Mouse (Mus musculus) heart, adult 18-20 months (tissue): ENCODE data around the gene Aifm2. TPM values are rescaled to one million over a fixed set of nuclear protein-coding genes. Genes with fewer than 3 reads are reported as not detected.
A peak's percentile ranks its signal among the peaks of the same experiment; 100 is the strongest.

Source experiments
- DNase-seq, 2 experiments: peaks; one replicate each; pipeline ENCODE4 v3.0.0; 2021 to 2022; ENCODE audit warnings: mixed read lengths in 1 of 2
- microRNA-seq, 2 experiments: library from miRNA; unstranded; fragments of <30 nt; microRNA quantifications; one replicate each; pipeline ENCODE4 v1.2.0; 2022
- total RNA-seq, 2 experiments: library from RNA; stranded (reverse); gene quantifications; 2 replicates each; pipeline ENCODE4 v1.2.3; 2021

The Aifm2 gene
- total RNA-seq, 2 experiments from 2014 or later: 25.6 to 32.3 TPM

DNA sequence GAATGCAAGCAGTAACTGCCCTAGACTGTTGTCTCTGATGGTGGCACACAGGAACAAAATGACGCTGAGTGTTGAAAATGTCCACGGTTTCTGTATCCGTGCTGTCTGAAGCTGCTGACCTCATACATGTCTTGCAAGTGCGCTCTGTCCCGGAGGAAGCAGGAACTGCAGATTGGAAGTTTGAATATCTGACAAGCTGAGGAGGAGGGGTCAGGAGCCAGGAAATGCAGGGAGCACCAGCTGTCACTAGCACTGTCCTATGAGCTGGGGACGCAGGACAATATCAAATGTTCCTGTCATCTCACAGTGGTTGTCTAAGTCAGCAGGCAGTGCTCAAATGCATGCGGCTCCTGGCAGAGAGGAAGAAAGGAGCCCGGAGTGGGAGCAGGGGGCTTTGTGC, 49.6 kb downstream of the Aifm2 start:
- DNase-seq: peak; percentile 14 to 18

- no peak for DNase-seq
Observed at GRCm38 (mm10) chr10:61765558-61765957, 50.5 kb downstream of the Aifm2 start.

DNA sequence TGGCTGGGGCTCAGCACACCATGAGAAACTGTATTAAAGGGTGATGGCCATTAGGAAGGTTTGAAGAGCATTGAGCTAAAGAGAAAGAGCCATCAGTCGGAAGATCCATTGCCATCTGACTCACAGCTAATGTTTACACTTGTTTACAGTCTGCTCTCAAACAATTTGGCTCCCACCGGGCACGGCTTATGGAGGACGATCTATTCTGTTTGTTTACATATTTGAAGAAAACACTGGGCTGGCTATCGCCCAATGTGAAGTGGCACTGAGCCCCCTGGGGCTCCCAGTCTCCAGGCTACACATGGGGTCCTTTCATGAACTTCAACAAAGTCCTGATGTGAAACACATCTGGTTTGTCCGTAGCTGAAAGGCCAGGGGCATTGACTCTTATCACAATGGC, 51.7 kb downstream of the Aifm2 start:
- DNase-seq: no peak

DNA sequence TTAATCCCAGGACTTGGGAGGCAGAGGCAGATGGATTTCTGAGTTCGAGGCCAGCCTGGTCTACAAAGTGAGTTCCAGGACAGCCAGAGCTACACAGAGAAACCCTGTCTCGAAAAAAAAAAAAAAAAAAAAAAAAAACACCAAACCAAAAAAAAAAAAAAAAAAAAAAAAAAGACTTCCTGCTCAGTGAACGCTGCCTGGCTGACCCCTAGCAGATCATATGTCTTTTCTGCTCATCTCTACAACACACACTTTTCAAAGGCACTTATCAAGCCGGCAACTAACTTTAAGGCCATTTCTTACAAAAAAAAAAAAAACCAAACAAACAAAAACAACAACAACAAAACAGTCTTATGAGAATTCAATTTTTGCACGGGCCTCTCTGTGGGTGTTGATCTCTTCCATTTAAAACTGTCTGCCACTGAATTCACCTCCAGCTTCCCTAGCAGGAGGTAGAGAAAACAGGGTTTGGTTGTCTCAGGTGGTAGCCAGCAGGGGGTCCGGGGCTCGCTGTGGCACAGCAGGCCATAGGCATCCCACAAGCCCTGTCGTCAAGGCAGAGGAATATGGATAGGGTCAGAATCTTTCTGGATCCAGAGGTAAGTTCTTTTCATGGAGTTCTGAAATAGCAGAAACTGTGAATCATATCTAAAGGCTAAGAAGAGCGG, 66.5 kb downstream of the Aifm2 start:
- DNase-seq: no peak

DNA sequence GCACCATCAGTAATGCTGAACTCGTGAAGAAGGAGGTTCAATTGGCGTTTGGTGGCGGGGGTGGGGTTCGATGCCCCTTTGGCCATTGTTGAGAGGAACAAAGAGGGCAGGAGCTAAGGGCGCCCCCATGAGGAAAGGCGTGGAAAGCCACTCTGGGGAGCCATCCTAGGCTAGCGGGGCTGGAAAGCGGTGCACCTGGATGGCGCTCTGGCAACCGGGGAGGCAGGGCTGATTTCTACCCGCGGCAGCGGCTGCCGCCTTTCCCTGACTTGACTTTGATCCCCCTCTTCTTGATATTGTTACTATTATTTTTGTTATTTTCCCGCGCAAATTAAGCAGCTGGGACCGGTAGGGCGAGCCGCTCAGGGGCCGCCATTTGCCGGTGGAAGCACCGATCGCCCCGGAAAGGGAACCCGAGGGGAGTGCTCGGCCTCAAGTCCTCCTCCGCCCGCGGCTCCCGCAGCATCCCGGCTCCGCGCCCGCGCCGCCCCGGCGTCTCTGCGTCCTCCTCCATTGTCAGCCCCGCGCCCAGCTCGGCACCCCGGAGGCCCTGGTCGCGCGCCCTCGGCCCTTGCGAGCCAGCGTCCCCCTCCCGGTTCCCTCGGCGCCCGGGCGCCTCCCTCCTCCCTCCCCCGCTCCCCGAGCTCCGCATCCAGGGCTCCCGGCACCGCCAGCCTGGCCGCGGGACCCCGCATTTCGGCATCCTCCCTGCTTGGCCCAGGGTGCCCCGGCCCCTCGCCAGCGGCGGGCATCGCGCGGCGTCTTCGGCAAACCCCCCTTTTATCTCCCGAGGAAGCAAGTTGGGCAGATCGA, 67.9 kb downstream of the Aifm2 start:
- DNase-seq: peak; percentile 40 to 62

DNA sequence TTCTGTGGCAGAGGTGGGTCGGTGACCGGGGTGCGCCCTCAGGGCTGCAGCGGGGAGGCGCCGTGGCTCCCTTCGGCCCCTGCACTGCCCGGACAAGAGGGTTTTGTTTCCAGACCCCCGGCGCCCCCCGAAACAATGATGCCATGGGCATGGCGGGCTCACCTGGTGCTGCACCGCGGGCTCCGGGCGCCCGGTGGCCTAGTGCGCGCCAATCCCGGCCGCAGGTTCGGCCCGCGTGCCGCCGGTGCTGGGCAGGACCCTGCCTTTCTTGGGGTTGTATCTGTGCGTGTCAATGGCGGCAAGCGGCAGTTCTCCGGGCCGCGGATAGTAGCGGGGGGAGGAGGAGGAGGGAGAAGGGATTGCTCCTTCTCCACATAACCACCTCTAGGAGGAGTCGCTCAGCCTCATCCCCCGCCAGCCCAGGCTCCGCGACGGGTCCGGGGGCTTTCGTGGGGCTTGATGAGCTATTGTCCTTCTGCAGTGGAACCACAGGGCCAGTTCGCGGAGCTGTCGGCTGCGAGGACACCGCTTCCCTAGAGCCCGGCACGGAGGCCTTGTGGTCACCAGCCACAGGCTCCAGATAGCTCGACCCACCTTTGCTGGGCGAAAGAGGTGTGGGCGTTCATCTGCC, 68.7 kb downstream of the Aifm2 start, which contains the start of gene H2afy2:
TSS of gene H2afy2 (minus strand) at position 527 of the 631 bp plus-strand sequence.
- peak; percentile 54 to 68 for DNase-seq

DNA sequence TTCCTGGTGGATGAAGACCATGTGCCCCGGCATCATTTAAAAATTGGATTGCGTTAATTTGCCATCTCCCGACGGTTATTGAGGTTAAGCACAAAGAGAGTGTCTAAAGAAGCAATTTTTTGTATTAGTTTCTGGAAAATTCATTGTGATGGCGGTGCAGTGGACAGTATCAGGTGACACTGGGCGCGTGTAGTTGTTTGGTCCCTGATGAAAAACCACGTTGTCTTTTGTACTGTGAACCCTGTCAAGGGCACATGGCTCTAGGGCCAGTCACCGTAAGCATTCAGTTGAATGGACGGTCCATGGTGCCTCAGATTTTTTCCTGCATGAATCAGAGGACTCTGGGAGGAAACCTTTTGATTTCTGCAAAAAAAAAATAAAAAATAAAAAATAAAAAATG, 69.4 kb downstream of the Aifm2 start:
- DNase-seq: no peak

DNA sequence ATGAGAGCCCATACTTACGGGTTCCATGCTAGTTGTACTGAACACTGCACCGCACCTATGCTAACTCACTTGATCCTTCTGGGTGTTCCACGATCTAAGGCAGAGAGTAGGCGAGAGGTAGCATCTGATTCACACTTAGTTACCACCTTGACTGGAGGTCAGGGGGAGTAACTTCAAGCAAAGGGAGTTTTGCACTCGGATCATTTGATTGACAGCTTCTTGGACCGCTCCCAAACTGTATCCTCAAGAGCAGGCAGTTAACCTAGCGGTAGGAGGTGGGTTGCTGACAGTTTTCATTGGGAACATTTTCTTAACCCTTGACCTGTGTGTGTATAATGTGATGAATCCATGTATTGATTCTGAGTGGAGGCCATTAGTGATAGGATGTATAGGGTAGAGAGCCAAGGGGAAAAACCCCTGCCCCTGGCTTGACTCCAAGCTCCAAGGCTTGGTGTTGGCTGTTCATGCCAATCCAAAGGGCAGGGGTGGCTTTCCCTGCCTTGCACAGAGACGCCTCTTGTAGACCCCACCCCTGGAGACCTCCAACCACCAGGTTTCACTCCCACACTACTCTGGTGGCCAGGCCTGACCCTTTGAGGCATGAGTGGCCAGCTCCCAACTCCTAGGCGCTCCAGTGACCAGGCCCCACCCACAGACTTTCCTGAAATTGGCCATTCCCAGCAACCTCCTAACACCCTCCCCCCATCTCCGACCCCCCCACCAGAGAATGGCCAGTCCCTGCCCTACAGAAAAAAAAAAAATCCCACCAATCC, 72.7 kb downstream of the Aifm2 start:
- no peak for DNase-seq

- no peak for DNase-seq
Observed at GRCm38 (mm10) chr10:61788499-61788898, 73.4 kb downstream of the Aifm2 start.

Small RNA genes lying within 50 kb of the gene (microRNA-seq; reads per million reads assigned to microRNA genes)
- 0 to 0.27 reads per million in 2 experiments for gene Mir5108

Other genes with a start within 250 kb of the Aifm2 start
- 10 to 100 TPM; 32.8 to 39.8 TPM for gene Lrrc20, start 239.5 kb upstream of the Aifm2 start, total RNA-seq
- gene Npffr1, start 119.8 kb upstream of the Aifm2 start, total RNA-seq: under 1 TPM in 1 of 2 experiments, not detected in 1; 0.08 TPM
- gene Ppa1, start 66.7 kb upstream of the Aifm2 start, total RNA-seq: 10 to 100 TPM; 81.8 to 82.3 TPM
- gene Sar1a, start 35.0 kb upstream of the Aifm2 start, total RNA-seq: 100 to 1,000 TPM; 180 to 192 TPM
- gene Tysnd1, start 19.7 kb upstream of the Aifm2 start, total RNA-seq: 10 to 100 TPM; 23.8 to 25.8 TPM
- 1 to 10 TPM; 3.6 to 5.0 TPM for gene H2afy2, start 68.9 kb downstream of the Aifm2 start, total RNA-seq